Mouse (Mus musculus) megakaryocyte, adult 5-6 weeks (primary cell): Measurements from ENCODE around the gene Unc5c. TPM values are rescaled to one million over a fixed set of nuclear protein-coding genes. Genes with fewer than 3 reads are reported as not detected.

Experiments
- ATAC-seq: 2 replicates; pipeline ENCODE4 v1.8.0; 2016; ENCODE audit warnings: mild to moderate bottlenecking, inconsistent platforms; ENCODE audit not compliant: poor library complexity, severe bottlenecking
- total RNA-seq, 2 experiments: library from RNA; stranded (forward) in 1 of 2; stranded (reverse) in 1 of 2; fragments of 153-499, 151-499 nt in 1 of 2; fragments of 221-1000, 200-1000 nt in 1 of 2; gene quantifications; 2 replicates each; pipeline versions ENCODE4 v1.2.3 to v1.2.4; 2015 to 2017

The Unc5c gene
- total RNA-seq, 2 experiments from 2014 or later = 1.2 to 2.3 TPM

GRCm38 (mm10) chr3:141503331-141503730 is 38.3 kb downstream of the Unc5c start:
- peak; percentile 80 for ATAC-seq

GRCm38 (mm10) chr3:141509772-141510171 is 44.8 kb downstream of the Unc5c start:
- ATAC-seq = no peak

- peak; percentile 91 for ATAC-seq
These were observed 46.4 kb downstream of the Unc5c start for GRCm38 (mm10) chr3:141511253-141512038.

- ATAC-seq = no peak
These were observed 63.7 kb downstream of the Unc5c start for GRCm38 (mm10) chr3:141528751-141529150.

- peak; percentile 84 for ATAC-seq
These were observed 64.6 kb downstream of the Unc5c start for GRCm38 (mm10) chr3:141529599-141529998.

GRCm38 (mm10) chr3:141533861-141534260 is 68.8 kb downstream of the Unc5c start:
- ATAC-seq = no peak

- ATAC-seq = no peak
These were observed 71.8 kb downstream of the Unc5c start for GRCm38 (mm10) chr3:141536857-141537256.

GRCm38 (mm10) chr3:141538120-141538519 is 73.1 kb downstream of the Unc5c start:
- ATAC-seq = no peak

- no peak for ATAC-seq
These were observed 75.7 kb downstream of the Unc5c start for GRCm38 (mm10) chr3:141540749-141541148.

- ATAC-seq = no peak
These were observed 82.4 kb downstream of the Unc5c start for GRCm38 (mm10) chr3:141547341-141547814.

- no peak for ATAC-seq
These were observed 84.6 kb downstream of the Unc5c start for GRCm38 (mm10) chr3:141549661-141550060.

GRCm38 (mm10) chr3:141552960-141553359 is 87.9 kb downstream of the Unc5c start:
- ATAC-seq = peak; percentile 69

- no peak for ATAC-seq
These were observed 92.1 kb downstream of the Unc5c start for GRCm38 (mm10) chr3:141557072-141557471.

- no peak for ATAC-seq
These were observed 110.2 kb downstream of the Unc5c start for GRCm38 (mm10) chr3:141575076-141575688.

- ATAC-seq = no peak
These were observed 112.4 kb downstream of the Unc5c start for GRCm38 (mm10) chr3:141577382-141577781.

GRCm38 (mm10) chr3:141581190-141581891 is 116.3 kb downstream of the Unc5c start:
- no peak for ATAC-seq

- ATAC-seq = no peak
These were observed 116.8 kb downstream of the Unc5c start for GRCm38 (mm10) chr3:141581892-141582214.

GRCm38 (mm10) chr3:141583180-141583579 is 118.2 kb downstream of the Unc5c start:
- ATAC-seq = no peak

- ATAC-seq = no peak
These were observed 124.5 kb downstream of the Unc5c start for GRCm38 (mm10) chr3:141589392-141590012.

GRCm38 (mm10) chr3:141593249-141593648 is 128.2 kb downstream of the Unc5c start:
- no peak for ATAC-seq

- ATAC-seq = no peak
These were observed 129.1 kb downstream of the Unc5c start for GRCm38 (mm10) chr3:141594120-141594519.
